In genomic region chr6:50426571-50426970, GRCm38 (mm10) we compare ENCODE assay signal across 25 mouse cellular contexts.
"Had no signal": no experiment of that assay in that cellular context is flagged by ENCODE, and none has a peak within 500 bp of the region (broad histone marks: within the 10 kb centered on the region; RNA-seq: fewer than 3 reads in every experiment).

No protein-coding gene starts in this region.

- DNase-seq: gastrocnemius, postnatal 14 days; heart, adult 2 months; heart, postnatal 14 days; heart, postnatal 4 days; kidney, adult 8-10 months; kidney, postnatal 10 days; liver; liver, embryonic 13.5 days had no signal

- H3K4me1 ChIP-seq: heart, embryonic 10.5 days; hindbrain, embryonic 12.5 days; intestine, embryonic 15.5 days; limb, embryonic 10.5 days; liver, embryonic 13.5 days; liver, embryonic 15.5 days had no signal

- H3K27ac ChIP-seq: heart, embryonic 10.5 days; heart, embryonic 13.5 days; heart, embryonic 15.5 days; hindbrain, embryonic 10.5 days; hindbrain, embryonic 12.5 days; hindbrain, embryonic 14.5 days; intestine, embryonic 15.5 days; layer of hippocampus, adult 2 months; left cerebral cortex, adult 2 months; limb, embryonic 10.5 days; liver, embryonic 13.5 days; liver, embryonic 15.5 days had no signal

- H3K4me2 ChIP-seq: heart, embryonic 13.5 days; heart, embryonic 15.5 days; hindbrain, embryonic 12.5 days; hindbrain, embryonic 14.5 days; intestine, embryonic 15.5 days; limb, embryonic 12.5 days; liver, embryonic 11.5 days; liver, embryonic 13.5 days; liver, embryonic 15.5 days had no signal

- H3K9ac ChIP-seq: heart, embryonic 13.5 days; heart, embryonic 15.5 days; hindbrain, embryonic 12.5 days; hindbrain, embryonic 14.5 days; intestine, embryonic 15.5 days; liver, embryonic 13.5 days; liver, embryonic 15.5 days had no signal

- H3K36me3 ChIP-seq: heart, embryonic 15.5 days; hindbrain, embryonic 12.5 days; intestine, embryonic 15.5 days; limb, embryonic 10.5 days; limb, embryonic 12.5 days; liver, embryonic 13.5 days; liver, embryonic 15.5 days had no signal

- ATAC-seq: forebrain, embryonic 16.5 days; hindbrain, embryonic 16.5 days; inflammation-experienced regulatory T-cells, adult 6 months; intestine, embryonic 15.5 days; intestine, postnatal 0 days had no signal

- H3K27me3 ChIP-seq: heart, embryonic 13.5 days; heart, embryonic 15.5 days; hindbrain, embryonic 12.5 days; intestine, embryonic 15.5 days; limb, embryonic 12.5 days; liver, embryonic 13.5 days; liver, embryonic 15.5 days had no signal

- H3K4me3 ChIP-seq: heart, adult 2 months; heart, embryonic 10.5 days; heart, embryonic 13.5 days; heart, embryonic 15.5 days; hindbrain, embryonic 10.5 days; hindbrain, embryonic 12.5 days; intestine, embryonic 15.5 days; layer of hippocampus, adult 2 months; left cerebral cortex, adult 2 months; limb, embryonic 10.5 days; limb, embryonic 12.5 days; liver, embryonic 13.5 days; liver, embryonic 15.5 days had no signal

- H3K9me3 ChIP-seq: heart, embryonic 10.5 days; heart, embryonic 13.5 days; heart, embryonic 15.5 days; hindbrain, embryonic 10.5 days; hindbrain, embryonic 12.5 days; intestine, embryonic 15.5 days; limb, embryonic 10.5 days; limb, embryonic 12.5 days; liver, embryonic 13.5 days; liver, embryonic 15.5 days had no signal
